Mouse (Mus musculus): ENCODE measurements at regions not wholly inside any gene's neighbourhood (a gene's known extent, or its start where the extent isn't known, plus 50 kb on each side); places are given as distances from the start of the nearest gene placed in this dataset.
A peak's percentile ranks its signal among the peaks of the same experiment; 100 is the strongest.

DNA sequence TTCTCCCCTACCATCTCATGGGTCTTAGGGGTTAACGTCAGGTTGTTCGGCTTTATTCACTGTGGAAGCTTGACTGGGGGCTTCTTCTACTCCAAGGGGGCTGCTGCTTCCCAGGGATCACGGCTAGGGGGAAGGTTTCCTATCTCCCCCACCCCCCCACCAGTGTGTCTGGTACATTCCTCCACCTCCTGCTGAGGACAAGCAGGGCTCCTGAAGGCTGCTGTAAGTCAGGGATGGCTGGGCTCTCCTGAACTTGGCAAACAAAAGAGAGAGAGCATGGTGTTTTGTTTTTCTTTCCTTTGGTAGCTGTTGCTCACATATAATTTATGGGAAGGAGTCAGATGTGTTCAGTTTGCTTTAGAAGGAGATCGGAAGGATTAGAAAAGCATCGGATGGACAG lies 54.7 kb upstream of the Commd3 start:
- Histone ChIP-seq H3K4me3 (no peak overlapping the region), H3K27ac (replicated peaks) (no peak overlapping the region), H3K27me3 (replicated peaks; ENCODE audit: low read depth, poor library complexity, severe bottlenecking) (peaks cover 68% of the 10 kb centered on the region), H3K36me3 (replicated peaks) (no peaks in the 10 kb centered on the region), H3K9me3 (no peaks in the 10 kb centered on the region), H3K4me1 (peaks cover 7% of the 10 kb centered on the region)
- WGBS = 19% methylated on average over 5 of the region's 5 CpGs
- no peak for DNase-seq (ENCODE audit: low spot score)

DNA sequence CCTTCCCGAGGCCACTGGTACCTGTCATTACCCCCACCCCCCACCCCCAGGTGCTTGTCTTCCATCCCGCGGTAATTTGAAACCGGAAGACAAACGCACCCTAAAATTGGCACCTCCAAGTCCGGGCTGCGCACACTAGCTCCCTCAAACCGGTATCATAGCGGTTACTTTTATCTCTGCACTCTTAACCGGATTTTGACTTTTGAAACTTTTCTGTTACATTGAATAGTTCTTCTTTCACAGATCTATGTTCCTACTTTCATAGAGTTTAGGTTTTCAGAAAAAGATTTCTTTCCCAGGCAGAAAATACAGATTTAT lies 62.4 kb upstream of the Commd3 start:
- Histone ChIP-seq H3K4me3 (peak overlapping the region; percentile 54), H3K27me3 (replicated peaks; ENCODE audit: low read depth, poor library complexity, severe bottlenecking) (peaks cover 89% of the 10 kb centered on the region), H3K4me1 (peaks cover 23% of the 10 kb centered on the region), H3K9me3 (no peaks in the 10 kb centered on the region), H3K36me3 (replicated peaks) (no peaks in the 10 kb centered on the region), H3K27ac (replicated peaks) (no peak overlapping the region)
- DNase-seq (ENCODE audit: low spot score) = no peak
- 2% methylated on average over 10 of the region's 10 CpGs for WGBS

DNA sequence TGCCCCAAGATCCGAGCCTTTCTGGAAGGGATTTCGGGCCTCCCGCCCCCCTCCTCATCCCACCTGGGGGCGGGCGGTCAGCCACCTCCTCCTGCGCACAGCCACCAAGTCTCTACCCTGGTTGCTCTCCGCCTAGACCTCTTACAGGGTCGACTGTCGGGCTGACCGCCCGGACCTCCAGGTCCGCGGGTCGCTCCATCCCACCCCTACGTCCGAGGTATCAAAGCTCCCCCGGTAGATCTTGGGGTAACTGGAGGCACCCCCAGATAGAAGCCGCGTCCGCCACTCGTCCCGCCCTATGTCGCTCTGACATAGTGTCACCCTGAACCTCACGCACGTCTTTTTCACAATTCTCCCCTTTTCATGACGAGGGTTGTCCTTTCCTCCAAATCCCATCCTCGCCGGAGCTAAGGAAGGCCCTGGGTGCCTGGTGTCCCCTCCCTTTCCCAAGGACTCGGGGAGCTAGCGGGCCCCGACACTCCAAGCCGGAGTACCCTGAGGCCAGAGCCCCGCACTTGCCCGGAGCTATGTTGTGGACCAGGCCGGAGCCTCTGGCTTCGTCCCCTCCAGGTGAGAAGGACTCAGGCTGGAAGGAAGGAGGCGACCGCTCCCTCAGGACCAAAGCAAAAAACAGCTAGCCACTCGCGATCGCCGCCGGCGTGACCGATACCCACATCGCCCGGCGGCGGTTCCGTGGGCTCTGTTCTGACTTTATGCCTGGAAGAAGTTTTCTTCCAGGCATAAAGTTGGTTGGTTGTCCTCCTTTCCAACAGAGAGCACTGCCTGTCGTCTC lies 62.9 kb upstream of the Commd3 start:
- H3K27ac ChIP-seq (replicated peaks) = peak overlapping the region; percentile 40; the same call in 1 of the 2 replicates

DNA sequence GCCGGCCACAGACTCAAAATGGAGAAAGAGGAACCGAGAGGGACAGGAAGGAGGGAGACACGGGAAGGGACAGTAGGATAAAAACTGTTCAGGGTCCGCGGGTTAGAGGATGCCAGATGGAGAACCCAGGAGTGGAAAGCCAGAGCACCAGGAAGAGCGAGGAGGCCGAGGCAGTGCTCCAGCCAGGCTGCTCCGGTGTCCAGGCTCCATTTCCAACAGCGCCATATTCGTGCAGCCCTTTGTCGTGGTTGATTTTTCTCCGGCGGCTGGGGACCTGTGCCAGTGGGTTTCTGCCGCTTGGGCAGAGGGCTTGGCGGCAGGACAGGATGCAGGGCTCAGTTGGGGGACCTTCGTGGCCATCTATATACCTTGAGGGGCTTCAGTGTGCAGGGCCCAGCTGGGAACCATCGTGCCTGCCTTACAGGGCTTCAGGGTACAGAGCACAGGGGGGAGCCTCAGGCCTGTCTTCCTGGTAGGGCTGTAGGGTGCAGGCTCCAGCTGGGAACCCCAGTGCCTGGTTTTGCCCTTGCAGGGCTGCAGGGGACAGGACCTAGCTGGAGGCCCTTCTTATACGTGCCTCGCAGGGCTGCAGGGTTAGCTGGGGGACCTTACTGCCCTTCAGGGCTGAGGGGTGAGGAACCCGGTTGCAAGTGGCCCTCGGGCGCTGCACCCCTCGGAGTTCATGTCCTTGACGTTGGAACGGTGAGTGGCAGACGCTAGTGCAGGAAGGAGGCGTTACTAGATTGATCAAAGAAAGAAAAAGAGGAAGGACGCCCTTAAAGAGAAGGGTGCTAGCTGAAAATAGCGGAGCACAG lies 63.7 kb upstream of the Commd3 start:
- peak; percentile 67 for DNase-seq (ENCODE audit: low spot score)
- Histone ChIP-seq H3K36me3 (replicated peaks) (no peaks in the 10 kb centered on the region), H3K4me1 (peaks cover 23% of the 10 kb centered on the region), H3K4me3 (peak overlapping the region; percentile 54), H3K9me3 (no peaks in the 10 kb centered on the region), H3K27me3 (replicated peaks; ENCODE audit: low read depth, poor library complexity, severe bottlenecking) (peaks cover 100% of the 10 kb centered on the region), H3K27ac (replicated peaks) (peak overlapping the region; percentile 63)
- WGBS = under 1% methylated on average over 29 of the region's 29 CpGs

More for the DNA sequence above, 62.9 kb upstream of the Commd3 start:
- no peaks in the 10 kb centered on the region for H3K36me3 ChIP-seq (replicated peaks)
- under 1% methylated on average over 51 of the region's 51 CpGs for WGBS
- H3K27me3 ChIP-seq (replicated peaks; ENCODE audit: low read depth, poor library complexity, severe bottlenecking) = peaks cover 91% of the 10 kb centered on the region
- H3K4me3 ChIP-seq = peak overlapping the region; percentile 54
- no peaks in the 10 kb centered on the region for H3K9me3 ChIP-seq
- DNase-seq (ENCODE audit: low spot score) = peak; percentile 64
- H3K4me1 ChIP-seq = peaks cover 23% of the 10 kb centered on the region

DNA sequence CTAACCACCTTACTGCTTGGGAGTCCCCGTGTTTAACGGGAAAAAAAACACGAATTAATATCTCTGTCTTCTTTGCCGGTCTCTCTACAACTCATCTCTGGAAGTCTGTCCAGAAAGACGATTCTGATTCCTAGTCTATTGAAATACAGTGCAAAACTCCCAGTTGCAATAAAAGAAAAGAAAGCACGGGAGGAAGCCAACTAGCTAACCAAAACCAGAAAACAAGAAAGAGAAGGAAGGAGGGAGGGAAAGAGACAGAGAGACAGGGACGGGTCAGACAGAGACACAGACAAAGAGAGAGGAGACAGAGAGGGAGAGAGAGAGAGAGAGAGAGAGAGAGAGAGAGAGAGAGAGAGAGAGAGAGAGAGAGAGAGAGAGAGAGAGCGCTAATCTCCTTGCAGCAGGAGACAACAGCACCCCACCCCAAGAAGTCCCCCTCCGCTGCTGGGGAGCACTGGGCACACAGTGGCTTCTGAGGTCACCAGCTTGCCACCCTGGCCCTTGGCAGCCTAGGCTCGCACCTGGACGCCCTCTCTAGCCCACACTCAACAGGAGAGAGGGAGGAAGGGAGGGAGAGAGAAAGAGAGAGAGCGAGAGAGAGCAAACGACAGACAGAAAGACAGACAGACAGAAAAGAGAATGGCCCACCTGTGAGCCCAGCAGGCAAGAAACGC lies 64.5 kb upstream of the Commd3 start:
- Histone ChIP-seq H3K4me3 (peak overlapping the region; percentile 54), H3K27ac (replicated peaks) (peak overlapping the region; percentile 63), H3K9me3 (no peaks in the 10 kb centered on the region), H3K27me3 (replicated peaks; ENCODE audit: low read depth, poor library complexity, severe bottlenecking) (peaks cover 94% of the 10 kb centered on the region), H3K4me1 (peaks cover 23% of the 10 kb centered on the region), H3K36me3 (replicated peaks) (no peaks in the 10 kb centered on the region)
- DNase-seq (ENCODE audit: low spot score) = no peak
- WGBS = 1% methylated on average over 14 of the region's 14 CpGs

DNA sequence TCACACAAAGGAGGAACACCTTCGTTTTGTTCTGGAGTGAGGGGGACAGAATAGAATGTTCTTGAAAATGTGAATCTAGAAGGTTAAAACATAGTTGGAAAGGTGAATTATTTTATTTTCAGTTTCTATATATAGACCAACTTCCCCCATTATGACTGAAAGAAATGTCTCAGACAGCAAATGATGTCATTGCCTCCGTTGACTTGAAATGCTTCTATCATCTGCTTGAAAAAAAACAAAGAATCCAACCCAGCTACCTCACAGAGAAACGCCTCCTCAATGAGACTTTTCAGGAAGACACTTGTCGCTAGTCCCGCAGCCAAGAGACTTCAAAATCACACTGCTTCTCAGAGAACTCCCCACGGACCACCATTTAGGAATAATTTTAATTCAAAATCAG lies 65.1 kb upstream of the Commd3 start:
- Histone ChIP-seq H3K36me3 (replicated peaks) (no peaks in the 10 kb centered on the region), H3K4me3 (no peak overlapping the region), H3K27ac (replicated peaks) (no peak overlapping the region), H3K4me1 (peaks cover 23% of the 10 kb centered on the region), H3K9me3 (no peaks in the 10 kb centered on the region), H3K27me3 (replicated peaks; ENCODE audit: low read depth, poor library complexity, severe bottlenecking) (peaks cover 88% of the 10 kb centered on the region)
- DNase-seq (ENCODE audit: low spot score) = no peak
- 3% methylated on average over 6 of the region's 6 CpGs for WGBS

DNA sequence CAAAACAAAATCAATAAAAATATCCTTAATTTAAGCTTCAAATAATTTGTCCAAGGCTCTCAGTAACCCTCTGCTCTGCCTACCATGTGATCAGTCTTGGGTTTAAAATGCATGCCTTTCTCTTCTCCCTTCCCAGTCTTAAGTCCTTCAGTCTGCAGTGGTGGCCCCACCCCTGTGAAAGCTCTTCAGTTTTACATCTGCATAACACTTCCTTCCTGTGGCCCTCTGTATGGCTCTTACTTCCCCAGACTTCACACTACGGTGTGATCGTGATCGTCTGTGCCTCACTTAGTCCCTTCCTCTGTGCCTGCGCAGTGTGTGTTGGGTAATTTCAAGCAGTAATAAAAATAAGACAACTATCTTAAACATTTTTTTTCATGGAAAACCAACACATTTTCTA lies 80.0 kb upstream of the Commd3 start:
- H3K27ac ChIP-seq (replicated peaks) = no peak overlapping the region
- H3K4me1 ChIP-seq = no peaks in the 10 kb centered on the region
- no peaks in the 10 kb centered on the region for H3K36me3 ChIP-seq (replicated peaks)
- no peak for DNase-seq (ENCODE audit: low spot score)
- H3K27me3 ChIP-seq (replicated peaks; ENCODE audit: low read depth, poor library complexity, severe bottlenecking) = peaks cover 16% of the 10 kb centered on the region
- WGBS = 74% methylated on average over 4 of the region's 4 CpGs
- no peak overlapping the region for H3K4me3 ChIP-seq
- H3K9me3 ChIP-seq = no peaks in the 10 kb centered on the region

DNA sequence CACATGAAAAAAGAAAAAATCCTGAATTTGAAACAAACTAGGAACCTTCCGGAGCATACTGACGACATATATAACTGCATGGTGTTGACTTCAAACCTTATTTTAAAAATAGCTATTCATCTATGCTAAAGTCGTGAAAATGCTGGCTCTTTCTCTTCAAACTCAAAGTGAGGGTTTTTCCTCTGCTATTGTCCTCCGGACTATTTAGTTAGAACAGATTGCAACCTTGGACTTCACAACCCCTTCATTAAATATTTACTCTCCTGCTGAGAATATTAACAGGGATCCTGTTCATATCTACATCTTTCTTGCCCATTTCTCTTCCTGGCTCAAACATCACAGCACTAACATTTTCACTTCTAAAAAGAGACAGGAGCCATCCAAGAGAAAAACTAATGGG lies 84.0 kb upstream of the Commd3 start:
- DNase-seq (ENCODE audit: low spot score) = no peak
- 4% methylated on average over 4 of the region's 4 CpGs for WGBS
- no peaks in the 10 kb centered on the region for H3K9me3 ChIP-seq
- H3K36me3 ChIP-seq (replicated peaks) = no peaks in the 10 kb centered on the region
- H3K27ac ChIP-seq (replicated peaks) = no peak overlapping the region
- H3K4me1 ChIP-seq = peaks cover 6% of the 10 kb centered on the region; the same call in 1 of the 2 replicates
- peak overlapping the region; percentile 67 for H3K4me3 ChIP-seq
- H3K27me3 ChIP-seq (replicated peaks; ENCODE audit: low read depth, poor library complexity, severe bottlenecking) = peaks cover 16% of the 10 kb centered on the region

DNA sequence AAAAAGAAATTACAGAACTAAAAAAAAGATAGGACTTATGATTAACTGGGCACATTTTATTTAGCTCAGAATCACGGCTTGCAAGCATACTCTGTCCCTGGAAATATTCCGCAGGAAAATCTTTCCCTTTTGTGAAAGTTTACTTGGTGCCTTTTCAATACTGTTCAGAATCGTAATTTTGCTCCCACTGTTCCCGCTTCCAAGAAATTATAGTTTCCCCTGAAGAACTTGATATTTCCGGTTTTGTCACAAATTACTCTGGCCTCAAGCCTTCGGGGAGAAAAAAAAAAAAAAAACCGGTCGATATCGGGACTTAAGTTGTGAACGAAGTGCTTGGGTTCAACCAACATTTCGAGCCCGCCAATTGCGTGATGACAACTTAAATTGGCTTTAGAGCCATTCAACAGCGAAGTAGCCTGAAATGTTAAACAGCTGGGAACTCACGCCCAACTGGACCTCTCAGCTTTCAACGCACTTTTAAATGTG lies 84.4 kb upstream of the Commd3 start:
- DNase-seq (ENCODE audit: low spot score) = peak; percentile 55

DNA sequence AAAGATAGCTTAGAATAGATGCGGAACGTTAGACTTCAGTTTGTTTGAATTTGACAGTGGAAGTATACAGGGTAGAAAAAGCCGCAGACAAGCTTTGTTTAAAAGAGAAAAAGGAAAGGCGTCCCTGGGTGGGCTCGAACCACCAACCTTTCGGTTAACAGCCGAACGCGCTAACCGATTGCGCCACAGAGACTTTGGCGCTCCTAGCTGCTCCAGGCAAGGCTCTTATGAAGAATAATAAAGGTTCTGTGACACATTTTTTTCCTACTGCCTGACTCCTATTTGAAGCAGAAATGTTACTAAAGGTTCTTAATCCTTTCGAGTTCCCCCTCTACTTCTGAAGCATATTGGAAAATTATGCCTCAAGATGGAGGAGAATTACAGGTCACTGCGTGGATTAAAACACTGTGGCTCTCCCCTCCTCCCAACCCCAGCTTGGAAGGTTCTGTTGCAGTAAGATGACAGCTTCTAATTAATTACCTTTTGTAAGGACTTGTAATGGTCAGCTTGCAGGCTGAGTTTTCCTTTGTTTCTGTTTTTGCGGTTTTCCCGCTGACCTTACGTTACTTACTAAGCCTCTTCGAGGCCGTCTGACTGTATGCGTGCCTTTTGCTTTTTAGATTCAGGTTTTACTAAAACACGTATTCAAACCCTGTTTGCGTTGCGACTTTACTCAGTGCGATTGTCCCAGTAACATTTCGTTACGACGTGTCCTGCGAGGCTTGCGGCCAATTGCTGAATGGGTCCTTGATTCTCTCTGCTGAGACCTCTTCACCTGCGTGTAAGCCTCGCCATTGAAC lies 85.1 kb upstream of the Commd3 start:
- Histone ChIP-seq H3K9me3 (no peaks in the 10 kb centered on the region), H3K4me3 (peak overlapping the region; percentile 67), H3K4me1 (peaks cover 6% of the 10 kb centered on the region; the same call in 1 of the 2 replicates), H3K36me3 (replicated peaks) (no peaks in the 10 kb centered on the region), H3K27ac (replicated peaks) (peak overlapping the region; percentile 20), H3K27me3 (replicated peaks; ENCODE audit: low read depth, poor library complexity, severe bottlenecking) (peaks cover 16% of the 10 kb centered on the region)
- WGBS = 2% methylated on average over 31 of the region's 31 CpGs
- peak; percentile 89 for DNase-seq (ENCODE audit: low spot score)

More for the DNA sequence above, 84.4 kb upstream of the Commd3 start:
- under 1% methylated on average over 16 of the region's 16 CpGs for WGBS
- peak overlapping the region; percentile 67 for H3K4me3 ChIP-seq
- H3K27me3 ChIP-seq (replicated peaks; ENCODE audit: low read depth, poor library complexity, severe bottlenecking) = peaks cover 16% of the 10 kb centered on the region
- no peaks in the 10 kb centered on the region for H3K9me3 ChIP-seq
- H3K4me1 ChIP-seq = peaks cover 6% of the 10 kb centered on the region; the same call in 1 of the 2 replicates
- no peaks in the 10 kb centered on the region for H3K36me3 ChIP-seq (replicated peaks)
- peak overlapping the region; percentile 20 for H3K27ac ChIP-seq (replicated peaks)

DNA sequence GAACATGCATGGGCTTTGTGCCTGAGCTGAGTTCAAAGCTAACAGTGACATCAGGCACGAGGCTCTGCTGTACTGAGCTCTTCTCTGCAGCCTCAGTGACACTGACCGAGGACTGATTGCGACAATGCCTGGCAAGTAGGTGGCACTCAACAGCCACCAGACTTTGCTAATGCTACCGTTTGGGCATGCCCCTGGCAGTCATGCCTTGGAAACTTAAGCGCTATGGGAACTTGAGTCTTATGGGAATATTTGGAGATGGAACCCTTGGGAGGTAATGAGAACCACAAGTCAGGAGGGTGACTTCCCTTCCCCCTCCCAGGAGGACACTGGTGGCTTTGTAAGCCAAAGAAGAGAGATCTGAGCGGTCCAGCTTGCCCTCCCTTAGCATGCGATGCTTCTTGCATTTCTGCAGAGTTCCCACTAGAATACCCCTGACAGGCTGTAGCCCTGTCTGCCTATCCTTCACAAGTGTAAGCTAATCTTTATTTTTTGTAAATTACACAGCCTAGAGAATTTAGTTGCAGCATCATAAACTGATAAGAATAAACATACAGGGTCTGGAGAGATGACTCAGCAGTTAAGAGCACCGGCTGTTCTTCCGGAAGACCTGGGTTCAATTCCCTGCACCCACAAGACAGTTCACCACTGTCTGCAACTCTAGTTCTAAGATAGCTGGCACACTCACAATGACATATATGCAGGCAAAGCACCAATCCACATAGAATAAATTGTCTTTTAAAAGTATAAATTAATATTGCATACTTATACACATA lies 86.4 kb upstream of the Commd3 start:
- H3K27me3 ChIP-seq (replicated peaks; ENCODE audit: low read depth, poor library complexity, severe bottlenecking) = peaks cover 16% of the 10 kb centered on the region
- no peaks in the 10 kb centered on the region for H3K9me3 ChIP-seq
- peaks cover 6% of the 10 kb centered on the region; the same call in 1 of the 2 replicates for H3K4me1 ChIP-seq
- H3K27ac ChIP-seq (replicated peaks) = no peak overlapping the region
- 27% methylated on average over 9 of the region's 9 CpGs for WGBS
- no peaks in the 10 kb centered on the region for H3K36me3 ChIP-seq (replicated peaks)
- peak; percentile 20 for DNase-seq (ENCODE audit: low spot score)
- H3K4me3 ChIP-seq = no peak overlapping the region

Data from embryonic facial prominence, embryonic 10.5 days (tissue).